Mouse (Mus musculus) limb, embryonic 12.5 days (tissue): ENCODE results near the gene Fabp2. TPM values are rescaled to one million over a fixed set of nuclear protein-coding genes. Genes with fewer than 3 reads are reported as not detected.

Experiments
- ATAC-seq: fragments of 200-750 bp; cut with Nextera tagmentation; 2 replicates; pipeline ENCODE4 v1.8.0; 2017; ENCODE audit warnings: low read depth, moderate TSS enrichment; ENCODE audit not compliant: insufficient number of reproducible peaks, insufficient read depth, low FRiP score, low TSS enrichment
- H3K27ac ChIP-seq: fragments of 300-500 bp; sonication (generic); 2 replicates; pipeline ENCODE4 v1.5.1; 2016; ENCODE audit warnings: mild to moderate bottlenecking, moderate library complexity
- H3K27me3 ChIP-seq: fragments of 300-500 bp; sonication (generic); 2 replicates; pipeline ENCODE4 v1.6.1; 2016; ENCODE audit warnings: mild to moderate bottlenecking, moderate library complexity
- H3K36me3 ChIP-seq: fragments of 300-500 bp; sonication (generic); 2 replicates; pipeline ENCODE4 v1.6.1; 2016; ENCODE audit warnings: mild to moderate bottlenecking, moderate library complexity
- H3K4me1 ChIP-seq: fragments of 300-500 bp; sonication (generic); replicated peaks from 2 replicates; pipeline ENCODE4 v1.6.1; 2016
- H3K4me2 ChIP-seq: fragments of 300-500 bp; sonication (generic); 2 replicates; pipeline ENCODE4 v1.6.1; 2016; ENCODE audit warnings: mild to moderate bottlenecking, moderate library complexity
- H3K4me3 ChIP-seq: fragments of 300-500 bp; sonication (generic); replicated peaks from 2 replicates; pipeline ENCODE4 v1.5.1; 2016; ENCODE audit warnings: mild to moderate bottlenecking
- H3K9ac ChIP-seq: fragments of 300-500 bp; sonication (generic); replicated peaks from 2 replicates; pipeline ENCODE4 v1.6.1; 2016; ENCODE audit warnings: mild to moderate bottlenecking, moderate library complexity
- H3K9me3 ChIP-seq: fragments of 300-500 bp; sonication (generic); 2 replicates; pipeline ENCODE4 v1.6.1; 2016; ENCODE audit warnings: mild to moderate bottlenecking, moderate library complexity
- WGBS: fragments of 180-500 bp; shearing (Covaris S2); methylation state at CpG from one replicate; pipeline ENCODE4 v1.1.7; 2016; 5-methylcytosine and 5-hydroxymethylcytosine counted together
- polyA plus RNA-seq: library from polyadenylated mRNA; unstranded; fragments of >200 nt; fragmentation: Nextera tagmentation; extraction: Ambion mirVana; gene quantifications from 2 replicates; pipeline ENCODE4 v1.2.1, GENCODE M21; 2016

The Fabp2 gene
- polyA plus RNA-seq, 1 experiment from 2014 or later, result not detected

- Histone ChIP-seq H3K4me2 (no peak overlapping the region), H3K4me3 (no peak overlapping the region), H3K36me3 (no peaks in the 10 kb centered on the region), H3K9me3 (no peaks in the 10 kb centered on the region), H3K27me3 (no peaks in the 10 kb centered on the region), H3K4me1 (no peaks in the 10 kb centered on the region), H3K9ac (no peak overlapping the region), H3K27ac (no peak overlapping the region)
- no peak for ATAC-seq
- 81% methylated on average over 4 of the region's 4 CpGs for WGBS
These were observed 7.2 kb upstream of the Fabp2 start for GRCm38 (mm10) chr3:122887505-122888301.

- no peak for ATAC-seq
- H3K9me3 ChIP-seq, result no peaks in the 10 kb centered on the region
- H3K36me3 ChIP-seq, result no peaks in the 10 kb centered on the region
- 86% methylated on average over 5 of the region's 5 CpGs for whole genome bisulfite sequencing
- H3K4me3 ChIP-seq, result no peak overlapping the region
- H3K4me2 ChIP-seq, result no peak overlapping the region
- no peaks in the 10 kb centered on the region for H3K4me1 ChIP-seq
- H3K27ac ChIP-seq, result no peak overlapping the region
- no peak overlapping the region for H3K9ac ChIP-seq
- no peaks in the 10 kb centered on the region for H3K27me3 ChIP-seq
These were observed 6.5 kb upstream of the Fabp2 start for GRCm38 (mm10) chr3:122888371-122888819.

- no peaks in the 10 kb centered on the region for H3K4me1 ChIP-seq
- no peak overlapping the region for H3K4me2 ChIP-seq
- no peak overlapping the region for H3K4me3 ChIP-seq
- H3K27ac ChIP-seq, result no peak overlapping the region
- ATAC-seq, result no peak
- WGBS, result 86% methylated on average over 11 of the region's 11 CpGs
- H3K9ac ChIP-seq, result no peak overlapping the region
- no peaks in the 10 kb centered on the region for H3K27me3 ChIP-seq
- no peaks in the 10 kb centered on the region for H3K36me3 ChIP-seq
- no peaks in the 10 kb centered on the region for H3K9me3 ChIP-seq
These were observed 388 bp downstream of the Fabp2 start for GRCm38 (mm10) chr3:122895189-122895731.

GRCm38 (mm10) chr3:122898254-122898653, 3.4 kb downstream of the Fabp2 start:
- Histone ChIP-seq H3K27ac (no peak overlapping the region), H3K9ac (no peak overlapping the region), H3K36me3 (no peaks in the 10 kb centered on the region), H3K4me1 (no peaks in the 10 kb centered on the region), H3K9me3 (no peaks in the 10 kb centered on the region), H3K4me2 (no peak overlapping the region), H3K27me3 (no peaks in the 10 kb centered on the region), H3K4me3 (no peak overlapping the region)
- WGBS, result 56% methylated on average over 6 of the region's 6 CpGs
- ATAC-seq, result no peak

- WGBS, result 45% methylated on average over 12 of the region's 12 CpGs
- H3K4me3 ChIP-seq, result no peak overlapping the region
- H3K27ac ChIP-seq, result no peak overlapping the region
- H3K9me3 ChIP-seq, result no peaks in the 10 kb centered on the region
- no peaks in the 10 kb centered on the region for H3K36me3 ChIP-seq
- no peak overlapping the region for H3K9ac ChIP-seq
- no peaks in the 10 kb centered on the region for H3K27me3 ChIP-seq
- ATAC-seq, result peak; percentile 79
- no peak overlapping the region for H3K4me2 ChIP-seq
- no peaks in the 10 kb centered on the region for H3K4me1 ChIP-seq
These were observed 9.0 kb downstream of the Fabp2 start for GRCm38 (mm10) chr3:122903746-122904433.

DNA sequence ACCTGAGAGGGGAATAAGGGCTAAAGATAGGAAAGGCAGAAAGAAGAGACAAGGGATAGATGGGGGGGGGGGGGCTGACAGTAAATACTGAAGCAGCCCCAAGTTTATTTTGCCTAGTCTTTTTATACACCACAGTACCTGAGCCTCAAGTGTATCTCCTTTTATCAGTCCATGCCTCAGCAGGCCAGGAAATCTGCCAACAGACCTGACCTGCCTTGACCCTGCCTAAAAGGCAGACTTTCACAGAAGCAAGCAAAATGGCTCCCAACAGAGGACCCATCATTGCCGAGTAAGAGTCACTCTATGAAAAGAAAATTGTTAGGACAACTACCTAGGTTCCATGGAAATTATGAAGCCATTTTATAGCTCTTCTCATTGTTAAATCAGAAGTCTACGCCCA, 13.0 kb downstream of the Fabp2 start:
- Histone ChIP-seq H3K9ac (no peak overlapping the region), H3K36me3 (no peaks in the 10 kb centered on the region), H3K27ac (no peak overlapping the region), H3K4me3 (no peak overlapping the region), H3K27me3 (no peaks in the 10 kb centered on the region), H3K4me1 (no peaks in the 10 kb centered on the region), H3K9me3 (no peaks in the 10 kb centered on the region), H3K4me2 (no peak overlapping the region)
- ATAC-seq, result no peak
- 90% methylated on average over 2 of the region's 2 CpGs for WGBS

GRCm38 (mm10) chr3:122915493-122915892, 20.6 kb downstream of the Fabp2 start:
- Histone ChIP-seq H3K27me3 (no peaks in the 10 kb centered on the region), H3K4me3 (no peak overlapping the region), H3K27ac (no peak overlapping the region), H3K4me1 (no peaks in the 10 kb centered on the region), H3K9ac (no peak overlapping the region), H3K4me2 (no peak overlapping the region), H3K9me3 (no peaks in the 10 kb centered on the region), H3K36me3 (no peaks in the 10 kb centered on the region)
- WGBS, result 87% methylated on average over 5 of the region's 5 CpGs
- no peak for ATAC-seq

GRCm38 (mm10) chr3:122916191-122916680, 21.4 kb downstream of the Fabp2 start:
- H3K9ac ChIP-seq, result no peak overlapping the region

DNA sequence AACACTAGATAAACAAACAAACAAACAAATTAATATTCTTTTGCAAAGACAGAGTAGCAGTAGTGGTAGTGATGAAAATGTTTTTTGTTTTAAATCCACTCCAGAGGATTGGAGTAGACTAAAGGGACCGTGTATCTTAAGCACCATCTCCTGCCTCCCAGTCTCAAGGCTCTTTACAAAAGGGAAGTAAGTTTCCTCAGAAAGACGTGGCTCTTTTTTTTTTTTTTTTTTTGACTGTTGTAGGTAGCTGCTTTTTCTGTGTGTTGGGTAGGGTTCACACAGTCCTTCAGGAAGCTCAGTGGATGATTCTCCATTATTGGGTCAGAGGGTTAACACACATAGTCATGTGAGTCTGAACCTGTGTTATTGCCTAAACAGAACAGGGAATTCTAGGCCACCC, 23.8 kb downstream of the Fabp2 start:
- no peaks in the 10 kb centered on the region for H3K36me3 ChIP-seq
- no peaks in the 10 kb centered on the region for H3K4me1 ChIP-seq
- no peak overlapping the region for H3K9ac ChIP-seq
- H3K27me3 ChIP-seq, result no peaks in the 10 kb centered on the region
- H3K27ac ChIP-seq, result no peak overlapping the region
- no peak for ATAC-seq
- no peak overlapping the region for H3K4me2 ChIP-seq
- H3K4me3 ChIP-seq, result no peak overlapping the region
- 76% methylated on average over 2 of the region's 2 CpGs for WGBS
- H3K9me3 ChIP-seq, result no peaks in the 10 kb centered on the region

More at GRCm38 (mm10) chr3:122916191-122916680, 21.4 kb downstream of the Fabp2 start:
- no peaks in the 10 kb centered on the region for H3K27me3 ChIP-seq
- H3K27ac ChIP-seq, result no peak overlapping the region
- ATAC-seq, result no peak
- H3K9me3 ChIP-seq, result no peaks in the 10 kb centered on the region
- H3K4me1 ChIP-seq, result no peaks in the 10 kb centered on the region
- no peak overlapping the region for H3K4me2 ChIP-seq
- H3K36me3 ChIP-seq, result no peaks in the 10 kb centered on the region
- H3K4me3 ChIP-seq, result no peak overlapping the region
- 76% methylated on average over 6 of the region's 6 CpGs for WGBS

DNA sequence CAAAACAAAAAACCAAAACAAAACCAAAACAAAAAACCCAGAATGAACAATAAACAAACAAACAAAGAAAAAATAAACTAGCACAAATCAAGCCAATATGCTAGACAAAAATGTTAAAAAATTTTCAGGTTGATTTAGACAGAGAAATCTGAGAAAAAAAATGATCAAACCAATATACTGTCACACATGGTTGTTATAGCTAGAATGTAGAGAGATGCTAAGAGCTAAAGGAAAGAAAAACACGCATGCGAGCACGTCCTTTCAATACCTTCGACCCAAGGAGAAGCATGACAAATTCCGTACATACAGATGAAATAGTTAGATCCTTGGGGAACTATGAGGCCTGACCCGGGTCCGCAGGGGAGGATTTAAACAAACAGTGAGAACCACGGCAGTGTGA, 24.4 kb downstream of the Fabp2 start, which contains the start of gene Gm10959:
Gene Gm10959, minus strand, starts transcription at position 101 of the 400 bp plus-strand sequence.
- WGBS, result 83% methylated on average over 8 of the region's 8 CpGs
- Histone ChIP-seq H3K4me1 (no peaks in the 10 kb centered on the region), H3K4me2 (no peak within 1 kb of the TSS), H3K36me3 (no peaks in the 10 kb centered on the region), H3K4me3 (no peak within 1 kb of the TSS), H3K9me3 (no peaks in the 10 kb centered on the region), H3K27me3 (no peaks in the 10 kb centered on the region), H3K9ac (no peak within 1 kb of the TSS), H3K27ac (no peak within 1 kb of the TSS)
- no peak for ATAC-seq
